Mouse (Mus musculus) intestine, embryonic 15.5 days (tissue): ENCODE data around the gene Tenm4. TPM values are rescaled to one million over a fixed set of nuclear protein-coding genes. Genes with fewer than 3 reads are reported as not detected.

ENCODE experiments used
- ATAC-seq: fragments of 200-750 bp; cut with Nextera tagmentation; 2 replicates; pipeline ENCODE4 v1.8.0; 2017; ENCODE audit warnings: moderate TSS enrichment, moderate library complexity
- H3K27ac ChIP-seq: fragments of 300-500 bp; sonication (generic); 2 replicates; pipeline ENCODE4 v1.5.1; 2015; ENCODE audit warnings: mild to moderate bottlenecking, inconsistent platforms
- H3K27me3 ChIP-seq: fragments of 300-500 bp; sonication (generic); replicated peaks from 2 replicates; pipeline ENCODE4 v1.6.1; 2015; ENCODE audit warnings: inconsistent platforms
- H3K36me3 ChIP-seq: fragments of 300-500 bp; sonication (generic); 2 replicates; pipeline ENCODE4 v1.6.1; 2015; ENCODE audit warnings: inconsistent platforms
- H3K4me1 ChIP-seq: fragments of 300-500 bp; sonication (generic); replicated peaks from 2 replicates; pipeline ENCODE4 v1.6.1; 2015; ENCODE audit warnings: inconsistent platforms
- H3K4me2 ChIP-seq: fragments of 300-500 bp; sonication (generic); replicated peaks from 2 replicates; pipeline ENCODE4 v1.6.1; 2015; ENCODE audit warnings: mild to moderate bottlenecking, inconsistent platforms
- H3K4me3 ChIP-seq: fragments of 300-500 bp; sonication (generic); replicated peaks from 2 replicates; pipeline ENCODE4 v1.5.1; 2015; ENCODE audit warnings: inconsistent platforms
- H3K9ac ChIP-seq: fragments of 300-500 bp; sonication (generic); 2 replicates; pipeline ENCODE4 v1.6.1; 2015; ENCODE audit warnings: inconsistent platforms
- H3K9me3 ChIP-seq: fragments of 300-500 bp; sonication (generic); 2 replicates; pipeline ENCODE4 v1.6.1; 2016; ENCODE audit warnings: inconsistent platforms
- WGBS: fragments of 180-500 bp; shearing (Covaris S2); methylation state at CpG from one replicate; pipeline ENCODE4 v1.1.7; 2015; 5-methylcytosine and 5-hydroxymethylcytosine counted together
- polyA plus RNA-seq: library from polyadenylated mRNA; unstranded; fragments of >200 nt; fragmentation: Nextera tagmentation; extraction: Ambion mirVana; gene quantifications from 2 replicates; pipeline ENCODE4 v1.2.1, GENCODE M21; 2015

The Tenm4 gene
- polyA plus RNA-seq, 1 experiment from 2014 or later = 22.0 TPM

GRCm38 (mm10) chr7:96657857-96658580 lies 487.0 kb downstream of the Tenm4 start:
- Histone ChIP-seq H3K9me3 (no peaks in the 10 kb centered on the region), H3K36me3 (no peaks in the 10 kb centered on the region), H3K4me1 (peaks cover 18% of the 10 kb centered on the region; the same call in 1 of the 2 replicates), H3K27ac (no peak overlapping the region), H3K9ac (no peak overlapping the region), H3K4me3 (no peak overlapping the region), H3K27me3 (no peaks in the 10 kb centered on the region), H3K4me2 (no peak overlapping the region)
- 73% methylated on average over 11 of the region's 11 CpGs for WGBS
- ATAC-seq = no peak

- WGBS = 52% methylated on average over 3 of the region's 3 CpGs
- H3K27ac ChIP-seq = no peak overlapping the region
Measured at GRCm38 (mm10) chr7:96660907-96661306, 489.9 kb downstream of the Tenm4 start.

GRCm38 (mm10) chr7:96661352-96662169 lies 490.5 kb downstream of the Tenm4 start:
- H3K4me1 ChIP-seq = peaks cover 13% of the 10 kb centered on the region; the same call in 1 of the 2 replicates
- 0 out of 2 replicates have a peak, but pooled peaks have one; percentile 5 for ATAC-seq
- no peak overlapping the region for H3K4me2 ChIP-seq
- no peaks in the 10 kb centered on the region for H3K27me3 ChIP-seq
- H3K9ac ChIP-seq = no peak overlapping the region
- H3K36me3 ChIP-seq = no peaks in the 10 kb centered on the region
- H3K9me3 ChIP-seq = no peaks in the 10 kb centered on the region
- H3K27ac ChIP-seq = no peak overlapping the region
- H3K4me3 ChIP-seq = no peak overlapping the region
- 51% methylated on average over 12 of the region's 12 CpGs for WGBS

More at GRCm38 (mm10) chr7:96660907-96661306, 489.9 kb downstream of the Tenm4 start:
- H3K4me2 ChIP-seq = no peak overlapping the region
- ATAC-seq = peak; percentile 64
- no peaks in the 10 kb centered on the region for H3K36me3 ChIP-seq
- peaks cover 13% of the 10 kb centered on the region; the same call in 1 of the 2 replicates for H3K4me1 ChIP-seq
- no peak overlapping the region for H3K4me3 ChIP-seq
- H3K9ac ChIP-seq = no peak overlapping the region
- H3K9me3 ChIP-seq = no peaks in the 10 kb centered on the region
- no peaks in the 10 kb centered on the region for H3K27me3 ChIP-seq

- no peaks in the 10 kb centered on the region for H3K9me3 ChIP-seq
Measured at GRCm38 (mm10) chr7:96663336-96663735, 492.3 kb downstream of the Tenm4 start.

GRCm38 (mm10) chr7:96666366-96666896 lies 495.4 kb downstream of the Tenm4 start:
- WGBS = 75% methylated on average over 8 of the region's 8 CpGs
- no peaks in the 10 kb centered on the region; the same call in 1 of the 2 replicates for H3K4me1 ChIP-seq
- H3K4me2 ChIP-seq = no peak overlapping the region
- H3K9ac ChIP-seq = no peak overlapping the region
- no peak for ATAC-seq
- no peaks in the 10 kb centered on the region for H3K27me3 ChIP-seq
- no peak overlapping the region for H3K4me3 ChIP-seq
- no peaks in the 10 kb centered on the region for H3K36me3 ChIP-seq
- H3K27ac ChIP-seq = no peak overlapping the region
- no peaks in the 10 kb centered on the region for H3K9me3 ChIP-seq

More at GRCm38 (mm10) chr7:96663336-96663735, 492.3 kb downstream of the Tenm4 start:
- H3K4me1 ChIP-seq = peaks cover 6% of the 10 kb centered on the region; the same call in 1 of the 2 replicates
- ATAC-seq = no peak
- H3K4me2 ChIP-seq = no peak overlapping the region
- no peak overlapping the region for H3K27ac ChIP-seq
- 58% methylated on average over 7 of the region's 7 CpGs for WGBS
- no peak overlapping the region for H3K4me3 ChIP-seq
- H3K27me3 ChIP-seq = no peaks in the 10 kb centered on the region
- no peaks in the 10 kb centered on the region for H3K36me3 ChIP-seq
- no peak overlapping the region for H3K9ac ChIP-seq

GRCm38 (mm10) chr7:96667688-96668087 lies 496.6 kb downstream of the Tenm4 start:
- Histone ChIP-seq H3K27ac (no peak overlapping the region), H3K4me1 (no peaks in the 10 kb centered on the region), H3K9ac (no peak overlapping the region), H3K4me3 (no peak overlapping the region), H3K36me3 (no peaks in the 10 kb centered on the region), H3K4me2 (no peak overlapping the region), H3K9me3 (no peaks in the 10 kb centered on the region), H3K27me3 (no peaks in the 10 kb centered on the region)
- WGBS = 83% methylated on average over 6 of the region's 6 CpGs
- no peak for ATAC-seq

GRCm38 (mm10) chr7:96670095-96670494 lies 499.0 kb downstream of the Tenm4 start:
- 87% methylated on average over 3 of the region's 3 CpGs for WGBS
- Histone ChIP-seq H3K27me3 (no peaks in the 10 kb centered on the region), H3K27ac (no peak overlapping the region), H3K4me2 (no peak overlapping the region), H3K4me1 (no peaks in the 10 kb centered on the region), H3K4me3 (no peak overlapping the region), H3K36me3 (no peaks in the 10 kb centered on the region), H3K9ac (no peak overlapping the region), H3K9me3 (no peaks in the 10 kb centered on the region)
- no peak for ATAC-seq

GRCm38 (mm10) chr7:96672322-96672914 lies 501.4 kb downstream of the Tenm4 start:
- Histone ChIP-seq H3K4me1 (no peaks in the 10 kb centered on the region), H3K9ac (no peak overlapping the region), H3K9me3 (no peaks in the 10 kb centered on the region), H3K4me2 (no peak overlapping the region), H3K4me3 (no peak overlapping the region), H3K36me3 (no peaks in the 10 kb centered on the region), H3K27ac (no peak overlapping the region), H3K27me3 (no peaks in the 10 kb centered on the region)
- ATAC-seq = no peak
- 53% methylated on average over 6 of the region's 6 CpGs for WGBS

GRCm38 (mm10) chr7:96677082-96677481 lies 506.0 kb downstream of the Tenm4 start:
- WGBS = 49% methylated on average over 2 of the region's 2 CpGs
- Histone ChIP-seq H3K4me2 (no peak overlapping the region), H3K9ac (no peak overlapping the region), H3K4me1 (no peaks in the 10 kb centered on the region), H3K36me3 (no peaks in the 10 kb centered on the region), H3K9me3 (no peaks in the 10 kb centered on the region), H3K4me3 (no peak overlapping the region), H3K27me3 (no peaks in the 10 kb centered on the region), H3K27ac (no peak overlapping the region)
- no peak for ATAC-seq

GRCm38 (mm10) chr7:96678236-96678635 lies 507.2 kb downstream of the Tenm4 start:
- H3K36me3 ChIP-seq = no peaks in the 10 kb centered on the region
- no peak overlapping the region for H3K4me2 ChIP-seq
- H3K4me3 ChIP-seq = no peak overlapping the region
- H3K9ac ChIP-seq = no peak overlapping the region
- no peaks in the 10 kb centered on the region for H3K4me1 ChIP-seq
- H3K27me3 ChIP-seq = no peaks in the 10 kb centered on the region
- no peak for ATAC-seq
- 87% methylated on average over 4 of the region's 4 CpGs for WGBS
- no peaks in the 10 kb centered on the region for H3K9me3 ChIP-seq
- no peak overlapping the region for H3K27ac ChIP-seq

- WGBS = 80% methylated on average over 1 of the region's 1 CpGs
- H3K36me3 ChIP-seq = no peaks in the 10 kb centered on the region
- no peaks in the 10 kb centered on the region for H3K4me1 ChIP-seq
- no peak overlapping the region for H3K4me3 ChIP-seq
- no peak overlapping the region for H3K4me2 ChIP-seq
- ATAC-seq = no peak
- H3K27ac ChIP-seq = no peak overlapping the region
- H3K9ac ChIP-seq = no peak overlapping the region
- no peaks in the 10 kb centered on the region for H3K9me3 ChIP-seq
- no peaks in the 10 kb centered on the region for H3K27me3 ChIP-seq
Measured at GRCm38 (mm10) chr7:96679746-96680145, 508.7 kb downstream of the Tenm4 start.

- H3K9ac ChIP-seq = no peak overlapping the region
- H3K4me1 ChIP-seq = no peaks in the 10 kb centered on the region
- no peaks in the 10 kb centered on the region for H3K27me3 ChIP-seq
- H3K4me3 ChIP-seq = no peak overlapping the region
- H3K27ac ChIP-seq = no peak overlapping the region
- no peak overlapping the region for H3K4me2 ChIP-seq
- ATAC-seq = no peak
- 95% methylated on average over 5 of the region's 5 CpGs for WGBS
- H3K36me3 ChIP-seq = no peaks in the 10 kb centered on the region
- H3K9me3 ChIP-seq = no peaks in the 10 kb centered on the region
Measured at GRCm38 (mm10) chr7:96680405-96680804, 509.4 kb downstream of the Tenm4 start.
